Mouse (Mus musculus): ENCODE data around the gene Tnk1.

The Tnk1 gene

GRCm38 (mm10) chr11:69803786-69804651, 54.5 kb downstream of the Tnk1 start:
- peak; percentile 92 for DNase-seq (ENCODE audit: low read depth, low spot score)

- no peak for DNase-seq (ENCODE audit: low read depth, low spot score)
Measured at GRCm38 (mm10) chr11:69803328-69803727, 55.2 kb downstream of the Tnk1 start.

- DNase-seq (ENCODE audit: low read depth, low spot score) = peak; percentile 91
Measured at GRCm38 (mm10) chr11:69802648-69803105, 55.9 kb downstream of the Tnk1 start.

- DNase-seq (ENCODE audit: low read depth, low spot score) = no peak
Measured at GRCm38 (mm10) chr11:69801379-69801977, 57.1 kb downstream of the Tnk1 start, which contains the start of gene Fgf11. Fgf11 (minus strand) TSS chr11:69801857.
